In the genomic region with DNA sequence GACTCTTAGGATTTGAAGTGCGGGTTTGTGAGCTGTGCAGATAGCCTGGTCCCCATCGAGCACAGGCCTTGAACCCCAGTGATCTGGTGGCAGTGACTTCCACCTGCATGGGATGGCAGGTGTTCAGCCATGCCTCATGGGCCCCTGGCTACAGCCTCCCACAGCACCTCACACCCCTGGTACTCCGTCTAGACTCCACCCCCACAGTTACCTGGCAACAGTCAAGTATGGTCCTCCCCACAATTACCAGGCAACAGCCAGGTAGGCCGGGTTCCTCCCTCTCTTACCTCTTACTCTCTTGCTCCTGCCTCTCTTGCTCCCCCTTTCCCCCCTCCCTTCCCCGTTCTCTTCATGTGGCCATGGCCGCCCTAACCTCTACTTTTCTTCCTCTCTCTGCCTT, we compare ENCODE assay signal across 29 mouse cellular contexts. TPM values are rescaled to one million over a fixed set of nuclear protein-coding genes. Genes with fewer than 3 reads are reported as not detected.
A peak's percentile ranks its signal among the peaks of the same experiment; 100 is the strongest.
DNase-seq lines count a peak whose midpoint lies in the region; ATAC-seq and TF ChIP-seq lines count a peak whose summit lies in the region.
"Had no signal": no experiment of that assay in that cellular context is flagged by ENCODE, and none has a peak within 500 bp of the region (broad histone marks: within the 10 kb centered on the region; RNA-seq: fewer than 3 reads in every experiment).

No protein-coding gene starts in this region.

- H3K4me2 ChIP-seq in liver, embryonic 12.5 days: no peak overlapping the region
- H3K4me2 ChIP-seq: embryonic facial prominence, embryonic 13.5 days; embryonic facial prominence, embryonic 15.5 days; forebrain, embryonic 12.5 days had no signal

- no peak for TF ChIP-seq EP300 in ES-Bruce4 (IDR thresholded peaks at IDR 0.05; ENCODE audit: insufficient read depth, low read depth, low read length)

- H3K9ac ChIP-seq in ES-Bruce4 (ENCODE audit: low read depth, poor library complexity, severe bottlenecking) (no peak overlapping the region), ES-E14 (ENCODE audit: insufficient read depth, low read depth, low read length, poor library complexity, severe bottlenecking) (no peak overlapping the region)
- H3K9ac ChIP-seq in liver, embryonic 12.5 days: no peak overlapping the region
- H3K9ac ChIP-seq: embryonic facial prominence, embryonic 13.5 days; embryonic facial prominence, embryonic 15.5 days; forebrain, embryonic 12.5 days had no signal

- WGBS in liver, embryonic 12.5 days (ENCODE audit: insufficient replicate concordance): 39% methylated on average over 6 of the region's 6 CpGs

- no peak for TF ChIP-seq CTCF in E14TG2a.4 (conservative IDR thresholded peaks at IDR 0.05; ENCODE audit: low read length)
- TF ChIP-seq CTCF in ES-Bruce4 (IDR thresholded peaks at IDR 0.05; ENCODE audit: low read depth, low read length): no peak

- H3K4me3 ChIP-seq in E14TG2a.4 (replicated peaks; ENCODE audit: low read length) (peak overlapping the region; percentile 68), ES-Bruce4 (ENCODE audit: low read depth, low read length) (peak overlapping the region; percentile 51), ES-E14 (ENCODE audit: insufficient read depth in 1 of 2, low read depth in 1 of 2, low read length in 2 of 2, poor library complexity in 1 of 2, severe bottlenecking in 1 of 2) (peak overlapping the region; percentile 44 to 51)
- H3K4me3 ChIP-seq in liver, embryonic 12.5 days: no peak overlapping the region
- H3K4me3 ChIP-seq: embryonic facial prominence, embryonic 13.5 days; embryonic facial prominence, embryonic 15.5 days; erythroblast, embryonic 14.5 days; forebrain, embryonic 10.5 days; forebrain, embryonic 12.5 days had no signal

- in situ Hi-C loops in ES-E14 (cut with MboI; ENCODE audit: low sequenced_read_pairs in 2 of 2, unreplicated experiment in 2 of 2): no loop called here

- no peak for TF ChIP-seq POLR2A in ES-Bruce4 (IDR thresholded peaks at IDR 0.05; ENCODE audit: insufficient read depth, low read length)

- H3K4me1 ChIP-seq in E14TG2a.4 (replicated peaks; ENCODE audit: low read depth, low read length): peaks cover 6% of the 10 kb centered on the region; the same call in 1 of the 2 replicates
- no peaks in the 10 kb centered on the region for H3K4me1 ChIP-seq in ES-Bruce4 (ENCODE audit: control insufficient read depth, insufficient read depth, low read length)
- H3K4me1 ChIP-seq in ES-E14 (ENCODE audit: control insufficient read depth in 2 of 2, insufficient read depth in 2 of 2, low read length in 2 of 2, poor library complexity in 1 of 2): no peaks in the 10 kb centered on the region
- no peaks in the 10 kb centered on the region for H3K4me1 ChIP-seq in liver, embryonic 12.5 days
- H3K4me1 ChIP-seq: embryonic facial prominence, embryonic 13.5 days; embryonic facial prominence, embryonic 15.5 days; forebrain, embryonic 10.5 days; forebrain, embryonic 12.5 days had no signal

- DNase-seq in ES-E14 (ENCODE audit: low read depth, low spot score): no peak
- peak; percentile 53 for DNase-seq in ZHBTc4 (ENCODE audit: low read depth, low spot score)
- no peak for DNase-seq in right cerebral cortex, postnatal 14 days
- no peak for DNase-seq in adipocyte (ENCODE audit: low spot score)
- DNase-seq in kidney, postnatal 25 days: no peak
- DNase-seq: adrenal gland, adult 8-10 months; adrenal gland, postnatal 14 days; adrenal gland, postnatal 36 days; cerebellum, adult 11-12 months; cerebellum, adult 2 months; cerebellum, adult 9-10 months; cerebellum, postnatal 10 days; cerebellum, postnatal 25 days had no signal

- no peak overlapping the region for H3K27ac ChIP-seq in ES-Bruce4 (ENCODE audit: insufficient read depth, low read length)
- no peak overlapping the region for H3K27ac ChIP-seq in ES-E14 (ENCODE audit: insufficient read depth, low read depth, low read length, poor library complexity, severe bottlenecking)
- H3K27ac ChIP-seq in liver, embryonic 12.5 days: no peak overlapping the region
- H3K27ac ChIP-seq: embryonic facial prominence, embryonic 13.5 days; embryonic facial prominence, embryonic 15.5 days; forebrain, embryonic 10.5 days; forebrain, embryonic 12.5 days had no signal

- ATAC-seq in liver, embryonic 12.5 days: no peak
- ATAC-seq: forebrain, embryonic 14.5 days; forebrain, embryonic 16.5 days had no signal

- H3K9me3 ChIP-seq in E14TG2a.4 (ENCODE audit: low read length) (no peaks in the 10 kb centered on the region), ES-Bruce4 (replicated peaks; ENCODE audit: control insufficient read depth, insufficient read depth, low read length, poor library complexity, severe bottlenecking) (no peaks in the 10 kb centered on the region), ES-E14 (ENCODE audit: control insufficient read depth, insufficient read depth, low read depth, low read length) (no peaks in the 10 kb centered on the region)
- H3K9me3 ChIP-seq in liver, embryonic 12.5 days (replicated peaks): no peaks in the 10 kb centered on the region
- H3K9me3 ChIP-seq: embryonic facial prominence, embryonic 13.5 days; embryonic facial prominence, embryonic 15.5 days; forebrain, embryonic 10.5 days; forebrain, embryonic 12.5 days had no signal

- no peaks in the 10 kb centered on the region for H3K36me3 ChIP-seq in E14TG2a.4 (ENCODE audit: insufficient read depth, low read length)
- no peaks in the 10 kb centered on the region for H3K36me3 ChIP-seq in ES-Bruce4 (ENCODE audit: control insufficient read depth, insufficient read depth, low read length, poor library complexity, severe bottlenecking)
- no peaks in the 10 kb centered on the region for H3K36me3 ChIP-seq in ES-E14 (ENCODE audit: control insufficient read depth, insufficient read depth, low read length, poor library complexity, severe bottlenecking)
- no peaks in the 10 kb centered on the region for H3K36me3 ChIP-seq in liver, embryonic 12.5 days
- H3K36me3 ChIP-seq: embryonic facial prominence, embryonic 13.5 days; embryonic facial prominence, embryonic 15.5 days; forebrain, embryonic 10.5 days; forebrain, embryonic 12.5 days had no signal

- H3K27me3 ChIP-seq in E14TG2a.4 (ENCODE audit: insufficient read depth, low read length) (peaks cover 17% of the 10 kb centered on the region), ES-Bruce4 (ENCODE audit: control insufficient read depth, insufficient read depth, low read length, poor library complexity, severe bottlenecking) (no peaks in the 10 kb centered on the region)
- peaks cover 13% of the 10 kb centered on the region; the same call in 1 of the 2 replicates for H3K27me3 ChIP-seq in liver, embryonic 12.5 days (replicated peaks)
- H3K27me3 ChIP-seq: embryonic facial prominence, embryonic 13.5 days; embryonic facial prominence, embryonic 15.5 days had no signal

TF ChIP-seq in ES-E14, 5 proteins besides CTCF, POLR2A, EP300 and RAD21:
- TF ChIP-seq ZNF384 (IDR thresholded peaks at IDR 0.05; ENCODE audit: low read depth, low read length) (no peak), HCFC1 (IDR thresholded peaks at IDR 0.05; ENCODE audit: borderline replicate concordance, insufficient read depth, low read length) (no peak), MAFK (IDR thresholded peaks at IDR 0.05; ENCODE audit: insufficient read depth, low read depth, low read length) (no peak), ZC3H11A (IDR thresholded peaks at IDR 0.05; ENCODE audit: borderline replicate concordance, low read depth, low read length) (no peak), CHD2 (IDR thresholded peaks at IDR 0.05; ENCODE audit: low read depth, low read length) (no peak)

RNA-seq across cellular contexts. Expression of gene Abo, which starts 5.9 kb away (rescaled TPM):
- polyA plus RNA-seq in ES-Bruce4 (2011; ENCODE audit: insufficient read depth, insufficient read length, low read depth, missing spikeins): not detected in 2 replicates
- 1.8 and 2.1 TPM in 2 replicates for total RNA-seq in ES-E14 (2012; rRNA removed)
- not detected in 2 replicates for polyA plus RNA-seq in liver, embryonic 12.5 days (2016; fragmentation: Nextera tagmentation; extraction: Ambion mirVana)
- total RNA-seq: adrenal gland, adult 18-20 months; adrenal gland, adult 8-10 months; adrenal gland, postnatal 14 days; adrenal gland, postnatal 36 days; MEL had no signal
- polyA plus RNA-seq: C2C12; cortical plate, adult 2 months; embryonic facial prominence, embryonic 11.5 days; embryonic facial prominence, embryonic 13.5 days; embryonic facial prominence, embryonic 15.5 days; erythroblast, embryonic 14.5 days; forebrain, embryonic 10.5 days; forebrain, embryonic 12.5 days; forebrain, embryonic 14.5 days; forebrain, embryonic 16.5 days; frontal cortex, adult 2 months had no signal

RNA-seq across cellular contexts. Expression of gene Surf6, which starts 32.0 kb away (rescaled TPM):
- polyA plus RNA-seq in ES-Bruce4 (2011; ENCODE audit: insufficient read depth, insufficient read length, low read depth, missing spikeins): 48.3 and 48.5 TPM in 2 replicates
- total RNA-seq in ES-E14 (2012; rRNA removed): 42.4 and 44.9 TPM in 2 replicates
- polyA plus RNA-seq in liver, embryonic 12.5 days (2016; fragmentation: Nextera tagmentation; extraction: Ambion mirVana): 21.6 and 23.8 TPM in 2 replicates

RNA-seq across cellular contexts. Expression of gene Med22, which starts 39.8 kb away (rescaled TPM):
- 11.1 and 12.6 TPM in 2 replicates for polyA plus RNA-seq in ES-Bruce4 (2011; ENCODE audit: insufficient read depth, insufficient read length, low read depth, missing spikeins)
- total RNA-seq in ES-E14 (2012; rRNA removed): 31.5 and 38.8 TPM in 2 replicates
- polyA plus RNA-seq in liver, embryonic 12.5 days (2016; fragmentation: Nextera tagmentation; extraction: Ambion mirVana): 30.0 and 32.1 TPM in 2 replicates

RNA-seq across cellular contexts. Expression of gene Rpl7a, which starts 39.9 kb away (rescaled TPM):
- polyA plus RNA-seq in ES-Bruce4 (2011; ENCODE audit: insufficient read depth, insufficient read length, low read depth, missing spikeins): 717 and 722 TPM in 2 replicates
- 2,695 and 3,070 TPM in 2 replicates for total RNA-seq in ES-E14 (2012; rRNA removed)
- polyA plus RNA-seq in liver, embryonic 12.5 days (2016; fragmentation: Nextera tagmentation; extraction: Ambion mirVana): 560 and 587 TPM in 2 replicates

RNA-seq across cellular contexts. Expression of gene Surf2, which starts 45.5 kb away (rescaled TPM):
- 47.7 and 62.5 TPM in 2 replicates for polyA plus RNA-seq in ES-Bruce4 (2011; ENCODE audit: insufficient read depth, insufficient read length, low read depth, missing spikeins)
- total RNA-seq in ES-E14 (2012; rRNA removed): 32.3 and 35.8 TPM in 2 replicates
- 46.3 and 48.1 TPM in 2 replicates for polyA plus RNA-seq in liver, embryonic 12.5 days (2016; fragmentation: Nextera tagmentation; extraction: Ambion mirVana)
